Mouse (Mus musculus): ENCODE measurements around the gene Fnbp1. TPM values are rescaled to one million over a fixed set of nuclear protein-coding genes. Genes with fewer than 3 reads are reported as not detected.

The Fnbp1 gene
- polyA plus RNA-seq, 1 experiment, result 10.6 TPM

DNA sequence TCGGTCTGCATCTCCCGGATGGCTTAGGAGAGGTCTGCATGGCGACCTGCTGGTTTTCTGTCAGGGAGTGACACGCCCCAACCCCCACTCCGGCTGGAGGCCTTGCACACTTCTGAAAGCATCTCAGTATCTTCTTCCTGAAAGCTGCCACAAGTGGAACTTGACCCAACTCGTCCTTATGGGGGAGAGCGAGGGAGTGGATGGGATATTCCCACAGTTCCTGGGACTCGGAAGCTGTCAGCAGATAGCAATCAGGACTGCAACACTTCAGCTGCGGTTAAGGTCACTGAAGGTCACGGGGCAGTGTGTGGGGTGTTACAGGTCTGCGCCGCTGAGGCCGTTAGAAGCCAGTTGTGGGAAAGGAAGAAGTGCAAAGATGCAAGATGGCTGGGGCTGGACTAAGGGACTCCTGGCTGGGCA is 6.3 kb downstream of the Fnbp1 start:
- TF ChIP-seq MYOG (IDR thresholded peaks at IDR 0.05; ENCODE audit: control insufficient read depth in 1 of 3, insufficient read depth in 1 of 3, insufficient read length in 2 of 3, low read depth in 2 of 3), result no peak
- Histone ChIP-seq H3K4me2 (ENCODE audit: low read depth) (no peak overlapping the region), H3K4me3 (no peak overlapping the region), H3K79me2 (ENCODE audit: control insufficient read depth, insufficient read depth) (peaks cover 19% of the 10 kb centered on the region), H3K27me3 (ENCODE audit: control insufficient read depth, insufficient read depth, insufficient read length) (no peaks in the 10 kb centered on the region), H3ac (ENCODE audit: control insufficient read depth, insufficient read length) (no peak overlapping the region), H3K36me3 (ENCODE audit: control insufficient read depth, insufficient read depth) (no peaks in the 10 kb centered on the region)

DNA sequence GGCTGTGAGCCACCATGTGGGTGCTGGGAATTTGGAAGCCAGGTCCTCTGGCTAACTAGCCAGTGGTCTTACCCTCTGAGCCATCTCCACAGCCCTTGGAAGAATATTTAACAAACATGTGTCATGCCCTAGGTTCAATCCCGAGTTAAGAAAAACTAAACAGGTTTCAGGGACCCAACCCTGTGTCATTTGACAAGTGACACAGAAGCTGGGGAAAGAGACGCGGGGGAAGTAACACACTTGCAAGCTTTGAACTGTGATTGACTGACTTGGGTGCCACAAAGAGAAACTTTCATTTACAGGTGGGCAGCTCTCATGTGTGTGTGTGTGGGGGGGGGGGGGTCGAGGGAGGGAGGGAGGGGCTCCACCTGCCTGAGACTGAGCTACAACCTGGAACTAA is 7.8 kb downstream of the Fnbp1 start:
- no peaks in the 10 kb centered on the region for H3K27me3 ChIP-seq (ENCODE audit: control insufficient read depth, insufficient read depth, insufficient read length)
- TF ChIP-seq MYOD1 (IDR thresholded peaks at IDR 0.05; ENCODE audit: control insufficient read depth in 1 of 3, insufficient read length in 2 of 3, low read depth in 2 of 3), result no peak
- TF ChIP-seq MAX (IDR thresholded peaks at IDR 0.05; ENCODE audit: low read depth), result no peak
- no peak for TF ChIP-seq TCF12 (IDR thresholded peaks at IDR 0.05; ENCODE audit: insufficient read depth, poor library complexity, severe bottlenecking)
- TF ChIP-seq CEBPB (IDR thresholded peaks at IDR 0.05; ENCODE audit: insufficient read depth, poor library complexity, severe bottlenecking), result no peak
- TF ChIP-seq POLR2A (IDR thresholded peaks at IDR 0.05; ENCODE audit: insufficient read length, low read depth), result no peak
- TF ChIP-seq USF1 (IDR thresholded peaks at IDR 0.05; ENCODE audit: low read depth), result no peak
- TF ChIP-seq MYOG (IDR thresholded peaks at IDR 0.05; ENCODE audit: control insufficient read depth in 1 of 3, insufficient read depth in 1 of 3, insufficient read length in 2 of 3, low read depth in 2 of 3), result no peak
- no peak for TF ChIP-seq REST (IDR thresholded peaks at IDR 0.05; ENCODE audit: insufficient read depth, insufficient read length)
- no peak for TF ChIP-seq SRF (IDR thresholded peaks at IDR 0.05; ENCODE audit: control insufficient read depth, insufficient read length, low read depth)
- TF ChIP-seq TCF3 (IDR thresholded peaks at IDR 0.05; ENCODE audit: insufficient read length, low read depth), result no peak
- TF ChIP-seq E2F4 (IDR thresholded peaks at IDR 0.05; ENCODE audit: insufficient read depth), result no peak
- TF ChIP-seq POLR2AphosphoS2 (IDR thresholded peaks at IDR 0.05; ENCODE audit: insufficient read length, low read depth), result no peak
- peaks cover 17% of the 10 kb centered on the region for H3K79me2 ChIP-seq (ENCODE audit: control insufficient read depth, insufficient read depth)
- H3K4me3 ChIP-seq, result no peak overlapping the region
- no peak overlapping the region for H3K4me2 ChIP-seq (ENCODE audit: low read depth)
- H3K36me3 ChIP-seq (ENCODE audit: control insufficient read depth, insufficient read depth), result no peaks in the 10 kb centered on the region
- H3ac ChIP-seq (ENCODE audit: control insufficient read depth, insufficient read length), result no peak overlapping the region

DNA sequence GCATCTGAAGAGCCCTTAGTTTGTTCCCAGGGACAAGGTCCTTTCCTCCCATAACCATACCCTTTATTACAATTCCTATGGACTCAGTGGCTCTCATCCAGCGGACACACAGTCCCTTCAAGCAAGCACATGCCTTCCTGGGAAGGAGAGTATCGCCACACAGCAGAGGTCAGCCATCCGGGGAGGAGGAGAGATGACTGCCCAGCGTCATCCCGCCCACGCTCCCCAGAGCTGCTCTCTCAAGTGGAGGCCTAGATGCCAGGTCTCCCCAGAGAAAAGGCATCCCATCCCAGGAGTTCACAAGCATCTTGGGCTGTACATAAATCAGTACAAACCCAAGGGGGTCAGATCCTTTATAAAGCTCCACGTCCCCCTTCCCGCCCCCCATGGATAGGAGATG is 9.1 kb downstream of the Fnbp1 start:
- Histone ChIP-seq H3ac (ENCODE audit: control insufficient read depth, insufficient read length) (no peak overlapping the region), H3K79me2 (ENCODE audit: control insufficient read depth, insufficient read depth) (peaks cover 11% of the 10 kb centered on the region), H3K4me3 (no peak overlapping the region), H3K36me3 (ENCODE audit: control insufficient read depth, insufficient read depth) (no peaks in the 10 kb centered on the region), H3K27me3 (ENCODE audit: control insufficient read depth, insufficient read depth, insufficient read length) (no peaks in the 10 kb centered on the region), H3K4me2 (ENCODE audit: low read depth) (peak overlapping the region; percentile 39)
- TF ChIP-seq MYOG (IDR thresholded peaks at IDR 0.05; ENCODE audit: control insufficient read depth in 1 of 3, insufficient read depth in 1 of 3, insufficient read length in 2 of 3, low read depth in 2 of 3) (no peak), MAX (IDR thresholded peaks at IDR 0.05; ENCODE audit: low read depth) (no peak), POLR2A (IDR thresholded peaks at IDR 0.05; ENCODE audit: insufficient read length, low read depth) (no peak)

DNA sequence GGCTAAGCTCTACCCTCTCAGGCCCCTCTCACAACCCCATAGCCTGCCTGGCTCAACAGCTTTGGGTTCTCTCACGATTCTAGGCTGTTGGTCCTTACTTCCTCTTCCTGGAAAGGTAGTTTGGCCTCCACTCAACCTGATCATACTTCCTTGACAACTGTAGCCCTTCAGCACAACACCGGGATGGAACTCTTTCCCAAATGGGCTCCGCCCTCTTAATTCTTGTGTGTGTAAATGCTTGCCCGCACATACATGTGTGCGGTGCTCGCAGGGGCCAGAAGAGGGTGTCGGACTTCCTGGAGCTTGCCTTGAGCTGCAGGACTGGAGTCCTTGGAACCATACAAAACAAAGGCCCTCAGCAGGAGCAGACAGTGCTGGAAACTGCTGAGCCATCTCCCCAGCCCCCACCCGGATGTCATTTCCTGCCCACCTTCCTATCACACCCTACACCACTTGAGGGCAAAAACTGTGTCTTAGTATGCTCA is 11.0 kb downstream of the Fnbp1 start:
- H3K79me2 ChIP-seq (ENCODE audit: control insufficient read depth, insufficient read depth), result peaks cover 10% of the 10 kb centered on the region
- no peaks in the 10 kb centered on the region for H3K27me3 ChIP-seq (ENCODE audit: control insufficient read depth, insufficient read depth, insufficient read length)
- no peak overlapping the region for H3K4me2 ChIP-seq (ENCODE audit: low read depth)
- no peak overlapping the region for H3K4me3 ChIP-seq
- no peak for TF ChIP-seq USF1 (IDR thresholded peaks at IDR 0.05; ENCODE audit: low read depth)
- no peak for TF ChIP-seq TCF3 (IDR thresholded peaks at IDR 0.05; ENCODE audit: insufficient read length, low read depth)
- no peak for TF ChIP-seq MYOG (IDR thresholded peaks at IDR 0.05; ENCODE audit: control insufficient read depth in 1 of 3, insufficient read depth in 1 of 3, insufficient read length in 2 of 3, low read depth in 2 of 3)
- TF ChIP-seq REST (IDR thresholded peaks at IDR 0.05; ENCODE audit: insufficient read depth, insufficient read length), result no peak
- TF ChIP-seq E2F4 (IDR thresholded peaks at IDR 0.05; ENCODE audit: insufficient read depth), result no peak
- TF ChIP-seq POLR2AphosphoS2 (IDR thresholded peaks at IDR 0.05; ENCODE audit: insufficient read length, low read depth), result no peak
- TF ChIP-seq MYOD1 (IDR thresholded peaks at IDR 0.05; ENCODE audit: control insufficient read depth in 1 of 3, insufficient read length in 2 of 3, low read depth in 2 of 3), result no peak
- no peak for TF ChIP-seq CEBPB (IDR thresholded peaks at IDR 0.05; ENCODE audit: insufficient read depth, poor library complexity, severe bottlenecking)
- TF ChIP-seq MAX (IDR thresholded peaks at IDR 0.05; ENCODE audit: low read depth), result no peak
- no peak for TF ChIP-seq POLR2A (IDR thresholded peaks at IDR 0.05; ENCODE audit: insufficient read length, low read depth)
- TF ChIP-seq SRF (IDR thresholded peaks at IDR 0.05; ENCODE audit: control insufficient read depth, insufficient read length, low read depth), result no peak
- no peak for TF ChIP-seq TCF12 (IDR thresholded peaks at IDR 0.05; ENCODE audit: insufficient read depth, poor library complexity, severe bottlenecking)
- H3K36me3 ChIP-seq (ENCODE audit: control insufficient read depth, insufficient read depth), result no peaks in the 10 kb centered on the region
- no peak overlapping the region for H3ac ChIP-seq (ENCODE audit: control insufficient read depth, insufficient read length)

DNA sequence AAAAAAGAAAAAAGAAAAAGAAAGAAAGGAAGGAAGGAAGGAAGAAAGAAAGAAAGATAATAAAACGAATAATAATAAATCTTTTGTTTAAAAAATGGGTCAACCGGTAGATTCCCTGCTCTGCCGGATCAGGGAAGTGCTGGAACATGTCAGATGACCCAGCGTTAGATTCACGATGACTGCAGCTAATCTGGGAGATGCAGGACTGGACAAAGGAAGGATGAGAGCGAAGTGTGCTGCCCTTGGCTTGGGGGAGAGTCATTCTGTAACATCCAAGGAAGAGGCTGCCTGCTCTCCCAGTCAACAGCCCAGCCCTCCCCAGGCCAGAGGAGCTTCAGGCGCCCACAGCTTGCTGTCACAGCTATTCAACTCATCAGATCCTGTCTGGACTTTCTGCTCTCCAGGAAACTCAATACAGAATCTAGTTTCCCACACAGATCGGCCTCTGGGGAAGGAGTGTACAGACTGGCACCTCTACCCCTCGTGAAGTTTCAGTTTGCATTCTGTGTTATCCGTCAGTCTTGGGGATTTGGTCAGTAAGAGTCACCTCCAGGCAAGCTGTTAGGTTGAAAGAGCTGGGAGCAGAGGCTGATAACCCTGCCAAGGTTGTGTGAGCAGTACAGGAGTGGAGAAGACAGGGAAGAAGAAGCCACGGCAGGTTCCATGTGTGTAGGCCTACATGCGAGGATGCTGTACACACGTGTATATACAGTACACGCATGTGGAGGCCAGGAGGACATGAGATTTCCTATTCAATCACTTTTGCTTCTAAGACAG is 11.9 kb downstream of the Fnbp1 start:
- no peaks in the 10 kb centered on the region for H3K27me3 ChIP-seq (ENCODE audit: control insufficient read depth, insufficient read depth, insufficient read length)
- no peak overlapping the region for H3ac ChIP-seq (ENCODE audit: control insufficient read depth, insufficient read length)
- H3K79me2 ChIP-seq (ENCODE audit: control insufficient read depth, insufficient read depth), result peaks cover 10% of the 10 kb centered on the region
- TF ChIP-seq TCF12 (IDR thresholded peaks at IDR 0.05; ENCODE audit: insufficient read depth, poor library complexity, severe bottlenecking), result no peak
- no peak for TF ChIP-seq MAX (IDR thresholded peaks at IDR 0.05; ENCODE audit: low read depth)
- TF ChIP-seq CEBPB (IDR thresholded peaks at IDR 0.05; ENCODE audit: insufficient read depth, poor library complexity, severe bottlenecking), result no peak
- no peak for TF ChIP-seq MYOG (IDR thresholded peaks at IDR 0.05; ENCODE audit: control insufficient read depth in 1 of 3, insufficient read depth in 1 of 3, insufficient read length in 2 of 3, low read depth in 2 of 3)
- no peak for TF ChIP-seq MYOD1 (IDR thresholded peaks at IDR 0.05; ENCODE audit: control insufficient read depth in 1 of 3, insufficient read length in 2 of 3, low read depth in 2 of 3)
- no peak for TF ChIP-seq SRF (IDR thresholded peaks at IDR 0.05; ENCODE audit: control insufficient read depth, insufficient read length, low read depth)
- no peaks in the 10 kb centered on the region for H3K36me3 ChIP-seq (ENCODE audit: control insufficient read depth, insufficient read depth)
- H3K4me2 ChIP-seq (ENCODE audit: low read depth), result no peak overlapping the region
- no peak overlapping the region for H3K4me3 ChIP-seq
